Mouse (Mus musculus): ENCODE results near the gene Slc12a7. TPM values are rescaled to one million over a fixed set of nuclear protein-coding genes. Genes with fewer than 3 reads are reported as not detected.

The Slc12a7 gene
- polyA plus RNA-seq, 1 experiment, result 15.4 TPM

GRCm38 (mm10) chr13:73792176-73792575, 59.3 kb downstream of the Slc12a7 start:
- no peak for TF ChIP-seq POLR2A (IDR thresholded peaks at IDR 0.05; ENCODE audit: borderline replicate concordance, control insufficient read depth, low read depth, low read length)
- TF ChIP-seq CTCF (IDR thresholded peaks at IDR 0.05; ENCODE audit: control insufficient read depth, insufficient read depth, low read length), result no peak
- H3K4me3 ChIP-seq (replicated peaks; ENCODE audit: control insufficient read depth, low read depth, low read length), result no peak overlapping the region
- WGBS, result 92% methylated on average over 4 of the region's 4 CpGs
- H3K27ac ChIP-seq (ENCODE audit: control insufficient read depth, insufficient read depth, low read depth, low read length, poor library complexity), result no peak overlapping the region
- no peaks in the 10 kb centered on the region for H3K4me1 ChIP-seq (ENCODE audit: control insufficient read depth, insufficient read depth, low read length)

GRCm38 (mm10) chr13:73793171-73793570, 60.3 kb downstream of the Slc12a7 start:
- Histone ChIP-seq H3K27ac (ENCODE audit: control insufficient read depth, insufficient read depth, low read depth, low read length, poor library complexity) (no peak overlapping the region), H3K4me3 (replicated peaks; ENCODE audit: control insufficient read depth, low read depth, low read length) (no peak overlapping the region), H3K4me1 (ENCODE audit: control insufficient read depth, insufficient read depth, low read length) (no peaks in the 10 kb centered on the region)
- TF ChIP-seq POLR2A (IDR thresholded peaks at IDR 0.05; ENCODE audit: borderline replicate concordance, control insufficient read depth, low read depth, low read length), result no peak
- TF ChIP-seq CTCF (IDR thresholded peaks at IDR 0.05; ENCODE audit: control insufficient read depth, insufficient read depth, low read length), result no peak
- WGBS, result 67% methylated on average over 5 of the region's 5 CpGs

- Histone ChIP-seq H3K4me1 (ENCODE audit: control insufficient read depth, insufficient read depth, low read length) (peaks cover 1% of the 10 kb centered on the region; the same call in 1 of the 2 replicates), H3K27ac (ENCODE audit: control insufficient read depth, insufficient read depth, low read depth, low read length, poor library complexity) (no peak overlapping the region), H3K4me3 (replicated peaks; ENCODE audit: control insufficient read depth, low read depth, low read length) (no peak overlapping the region)
- 80% methylated on average over 5 of the region's 5 CpGs for WGBS
- no peak for TF ChIP-seq CTCF (IDR thresholded peaks at IDR 0.05; ENCODE audit: control insufficient read depth, insufficient read depth, low read length)
- no peak for TF ChIP-seq POLR2A (IDR thresholded peaks at IDR 0.05; ENCODE audit: borderline replicate concordance, control insufficient read depth, low read depth, low read length)
Measured at GRCm38 (mm10) chr13:73799110-73799509, 66.2 kb downstream of the Slc12a7 start.

GRCm38 (mm10) chr13:73803450-73804178, 70.7 kb downstream of the Slc12a7 start:
- Histone ChIP-seq H3K4me3 (replicated peaks; ENCODE audit: control insufficient read depth, low read depth, low read length) (no peak overlapping the region), H3K27ac (ENCODE audit: control insufficient read depth, insufficient read depth, low read depth, low read length, poor library complexity) (no peak overlapping the region; the same call in 1 of the 2 replicates), H3K4me1 (ENCODE audit: control insufficient read depth, insufficient read depth, low read length) (peaks cover 1% of the 10 kb centered on the region; the same call in 1 of the 2 replicates)
- 19% methylated on average over 8 of the region's 8 CpGs for WGBS
- TF ChIP-seq CTCF (IDR thresholded peaks at IDR 0.05; ENCODE audit: control insufficient read depth, insufficient read depth, low read length), result no peak
- TF ChIP-seq POLR2A (IDR thresholded peaks at IDR 0.05; ENCODE audit: borderline replicate concordance, control insufficient read depth, low read depth, low read length), result no peak

GRCm38 (mm10) chr13:73804914-73805313, 72.0 kb downstream of the Slc12a7 start:
- Histone ChIP-seq H3K4me1 (ENCODE audit: control insufficient read depth, insufficient read depth, low read length) (peaks cover 1% of the 10 kb centered on the region; the same call in 1 of the 2 replicates), H3K4me3 (replicated peaks; ENCODE audit: control insufficient read depth, low read depth, low read length) (no peak overlapping the region), H3K27ac (ENCODE audit: control insufficient read depth, insufficient read depth, low read depth, low read length, poor library complexity) (no peak overlapping the region)
- no peak for TF ChIP-seq POLR2A (IDR thresholded peaks at IDR 0.05; ENCODE audit: borderline replicate concordance, control insufficient read depth, low read depth, low read length)
- TF ChIP-seq CTCF (IDR thresholded peaks at IDR 0.05; ENCODE audit: control insufficient read depth, insufficient read depth, low read length), result no peak
- 86% methylated on average over 5 of the region's 5 CpGs for WGBS

- TF ChIP-seq CTCF (IDR thresholded peaks at IDR 0.05; ENCODE audit: control insufficient read depth, insufficient read depth, low read length) (no peak), POLR2A (IDR thresholded peaks at IDR 0.05; ENCODE audit: borderline replicate concordance, control insufficient read depth, low read depth, low read length) (no peak)
- Histone ChIP-seq H3K4me1 (ENCODE audit: control insufficient read depth, insufficient read depth, low read length) (no peaks in the 10 kb centered on the region), H3K27ac (ENCODE audit: control insufficient read depth, insufficient read depth, low read depth, low read length, poor library complexity) (no peak overlapping the region), H3K4me3 (replicated peaks; ENCODE audit: control insufficient read depth, low read depth, low read length) (no peak overlapping the region)
- 83% methylated on average over 3 of the region's 3 CpGs for WGBS
Measured at GRCm38 (mm10) chr13:73812936-73813335, 80.0 kb downstream of the Slc12a7 start.

- WGBS, result 84% methylated on average over 7 of the region's 7 CpGs
- no peaks in the 10 kb centered on the region for H3K4me1 ChIP-seq (ENCODE audit: control insufficient read depth, insufficient read depth, low read length)
Measured at GRCm38 (mm10) chr13:73814181-73814580, 81.3 kb downstream of the Slc12a7 start.

GRCm38 (mm10) chr13:73816338-73816737, 83.4 kb downstream of the Slc12a7 start:
- TF ChIP-seq CTCF (IDR thresholded peaks at IDR 0.05; ENCODE audit: control insufficient read depth, insufficient read depth, low read length) (no peak), POLR2A (IDR thresholded peaks at IDR 0.05; ENCODE audit: borderline replicate concordance, control insufficient read depth, low read depth, low read length) (no peak)
- Histone ChIP-seq H3K4me1 (ENCODE audit: control insufficient read depth, insufficient read depth, low read length) (no peaks in the 10 kb centered on the region), H3K4me3 (replicated peaks; ENCODE audit: control insufficient read depth, low read depth, low read length) (no peak overlapping the region), H3K27ac (ENCODE audit: control insufficient read depth, insufficient read depth, low read depth, low read length, poor library complexity) (no peak overlapping the region)
- 76% methylated on average over 6 of the region's 6 CpGs for WGBS

More at GRCm38 (mm10) chr13:73814181-73814580, 81.3 kb downstream of the Slc12a7 start:
- Histone ChIP-seq H3K4me3 (replicated peaks; ENCODE audit: control insufficient read depth, low read depth, low read length) (no peak overlapping the region), H3K27ac (ENCODE audit: control insufficient read depth, insufficient read depth, low read depth, low read length, poor library complexity) (no peak overlapping the region)
- TF ChIP-seq POLR2A (IDR thresholded peaks at IDR 0.05; ENCODE audit: borderline replicate concordance, control insufficient read depth, low read depth, low read length), result no peak
- TF ChIP-seq CTCF (IDR thresholded peaks at IDR 0.05; ENCODE audit: control insufficient read depth, insufficient read depth, low read length), result no peak

Data from bone marrow, adult 2 months (tissue).